Mouse (Mus musculus) regulatory T cell (primary cell): ENCODE results near the gene Arhgef6.

Experiments
- in situ Hi-C: fragments of 300-600 bp; cut with MboI, MseI; formaldehyde crosslinking; loops from one replicate; pipeline ENCODE4 v1.15.1; 2025; ENCODE audit warnings: high pct_unique_total_duplicates

Arhgef6 gene

DNA sequence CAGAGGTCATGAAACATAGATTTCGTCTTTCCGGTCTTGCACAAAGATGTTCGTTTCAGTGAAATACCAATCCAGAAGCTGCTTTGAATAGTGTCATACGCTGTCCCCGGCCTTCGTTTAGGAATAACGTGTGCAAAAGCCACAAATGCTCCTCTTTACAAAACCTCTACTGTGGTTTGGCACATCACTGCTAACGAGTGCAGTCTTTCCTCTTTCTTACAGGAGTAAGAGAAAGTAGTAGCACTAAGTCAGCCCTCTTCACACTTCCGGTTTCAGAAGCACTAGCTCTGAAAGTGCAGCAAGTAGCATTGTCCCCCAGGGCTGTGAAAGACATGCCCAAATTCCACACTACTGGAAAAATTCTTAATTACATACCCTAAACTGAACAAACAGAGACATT, 142.2 kb downstream of the Arhgef6 start:
- in situ Hi-C loops, result no loop called here

DNA sequence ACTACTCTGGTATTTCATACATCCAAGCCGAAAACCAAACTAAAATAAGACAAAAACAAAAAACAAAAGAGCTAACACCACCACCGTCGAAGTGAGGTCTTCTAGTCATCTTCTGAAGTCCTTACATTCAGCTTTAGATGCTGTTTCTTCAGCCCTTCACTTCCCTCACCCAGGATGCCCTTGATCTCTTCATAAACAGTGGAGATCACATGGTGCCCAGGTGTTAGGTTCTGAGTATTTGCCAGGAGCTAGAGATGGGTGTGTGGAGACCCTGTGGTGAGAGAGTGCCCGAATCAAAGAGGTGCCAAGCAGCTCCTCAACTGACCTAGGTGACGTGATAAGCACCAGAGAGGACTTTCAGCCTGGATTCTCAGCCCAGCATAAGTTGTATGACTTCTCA, 149.2 kb downstream of the Arhgef6 start:
- in situ Hi-C loops, result no loop called here

DNA sequence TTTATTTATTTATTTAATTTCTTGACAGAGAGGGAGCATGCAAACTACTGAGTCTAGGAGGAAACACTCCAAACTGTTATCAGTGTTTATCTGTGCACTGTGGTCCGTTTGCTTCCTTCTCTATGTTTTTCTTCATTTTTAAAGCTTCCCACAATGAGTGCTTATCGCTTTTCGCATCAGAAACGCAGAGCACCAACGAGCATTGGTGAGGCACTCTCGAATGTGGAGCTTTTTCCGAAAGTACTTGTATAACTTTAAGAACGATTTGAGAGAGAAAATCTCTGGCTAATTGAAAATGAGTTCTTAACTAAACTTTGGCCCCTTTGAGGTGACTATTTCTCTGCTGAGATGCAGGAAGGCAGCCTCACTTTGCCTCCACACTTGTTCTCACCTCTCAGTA, 151.2 kb downstream of the Arhgef6 start:
- in situ Hi-C loops, result no loop called here

DNA sequence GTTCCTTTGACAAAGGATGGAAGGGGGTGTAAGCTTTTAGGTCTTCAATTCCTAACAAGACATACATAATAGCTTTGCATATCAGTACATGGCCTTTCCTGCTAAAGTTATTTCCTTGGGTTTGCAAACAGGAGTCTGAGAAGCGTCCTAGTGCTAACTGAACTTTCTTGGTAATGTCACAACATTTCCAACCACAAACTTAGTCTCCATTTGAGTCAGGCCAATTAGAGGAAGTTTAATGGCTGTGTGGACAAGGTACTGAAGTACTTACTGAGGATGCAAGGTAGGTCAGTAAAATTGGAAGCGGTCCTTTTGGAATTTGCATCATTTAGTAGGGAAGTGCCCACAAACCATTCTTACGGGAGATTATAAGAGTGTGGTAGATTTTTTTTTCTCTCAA, 155.2 kb downstream of the Arhgef6 start:
- in situ Hi-C loops, result no loop called here

DNA sequence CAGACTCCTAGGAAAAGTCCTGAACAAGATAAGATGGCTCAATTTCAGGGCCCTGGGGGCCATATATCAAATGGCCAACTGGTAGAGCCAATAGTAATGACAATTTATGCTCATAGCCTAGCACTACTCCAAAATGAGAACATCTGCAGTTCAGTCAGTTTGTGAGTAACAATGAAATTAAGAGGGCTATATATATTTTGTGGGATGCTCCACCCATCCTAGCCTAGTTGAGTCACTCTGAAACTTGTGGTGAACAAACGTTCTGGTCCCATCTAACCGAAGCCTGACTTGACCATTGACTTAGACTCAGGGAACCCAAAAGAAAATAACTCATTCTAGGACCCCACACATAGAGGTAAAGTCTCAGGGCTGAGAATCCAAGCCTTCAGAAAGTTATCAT, 156.1 kb downstream of the Arhgef6 start:
- in situ Hi-C loops, result no loop called here
